Mouse (Mus musculus) limb, embryonic 12.5 days (tissue): ENCODE data around the gene Mast3. TPM values are rescaled to one million over a fixed set of nuclear protein-coding genes. Genes with fewer than 3 reads are reported as not detected.
"Not testable (repeated sequence)": the region's sequence is repeated elsewhere in the genome, so short reads cannot be mapped to it uniquely, and the experiment has no call there.

Source experiments
- ATAC-seq: fragments of 200-750 bp; cut with Nextera tagmentation; 2 replicates; pipeline ENCODE4 v1.8.0; 2017; ENCODE audit warnings: low read depth, moderate TSS enrichment; ENCODE audit not compliant: insufficient number of reproducible peaks, insufficient read depth, low FRiP score, low TSS enrichment
- H3K27ac ChIP-seq: fragments of 300-500 bp; sonication (generic); 2 replicates; pipeline ENCODE4 v1.5.1; 2016; ENCODE audit warnings: mild to moderate bottlenecking, moderate library complexity
- H3K27me3 ChIP-seq: fragments of 300-500 bp; sonication (generic); 2 replicates; pipeline ENCODE4 v1.6.1; 2016; ENCODE audit warnings: mild to moderate bottlenecking, moderate library complexity
- H3K36me3 ChIP-seq: fragments of 300-500 bp; sonication (generic); 2 replicates; pipeline ENCODE4 v1.6.1; 2016; ENCODE audit warnings: mild to moderate bottlenecking, moderate library complexity
- H3K4me1 ChIP-seq: fragments of 300-500 bp; sonication (generic); replicated peaks from 2 replicates; pipeline ENCODE4 v1.6.1; 2016
- H3K4me2 ChIP-seq: fragments of 300-500 bp; sonication (generic); 2 replicates; pipeline ENCODE4 v1.6.1; 2016; ENCODE audit warnings: mild to moderate bottlenecking, moderate library complexity
- H3K4me3 ChIP-seq: fragments of 300-500 bp; sonication (generic); replicated peaks from 2 replicates; pipeline ENCODE4 v1.5.1; 2016; ENCODE audit warnings: mild to moderate bottlenecking
- H3K9ac ChIP-seq: fragments of 300-500 bp; sonication (generic); replicated peaks from 2 replicates; pipeline ENCODE4 v1.6.1; 2016; ENCODE audit warnings: mild to moderate bottlenecking, moderate library complexity
- H3K9me3 ChIP-seq: fragments of 300-500 bp; sonication (generic); 2 replicates; pipeline ENCODE4 v1.6.1; 2016; ENCODE audit warnings: mild to moderate bottlenecking, moderate library complexity
- WGBS: fragments of 180-500 bp; shearing (Covaris S2); methylation state at CpG from one replicate; pipeline ENCODE4 v1.1.7; 2016; 5-methylcytosine and 5-hydroxymethylcytosine counted together
- polyA plus RNA-seq: library from polyadenylated mRNA; unstranded; fragments of >200 nt; fragmentation: Nextera tagmentation; extraction: Ambion mirVana; gene quantifications from 2 replicates; pipeline ENCODE4 v1.2.1, GENCODE M21; 2016

Mast3 gene
- polyA plus RNA-seq, 1 experiment from 2014 or later = 13.2 TPM

GRCm38 (mm10) chr8:70833018-70833482 lies 28.2 kb upstream of the Mast3 start:
- WGBS = 47% methylated on average over 9 of the region's 9 CpGs
- no peak for ATAC-seq
- Histone ChIP-seq H3K9me3 (no peaks in the 10 kb centered on the region), H3K4me1 (peaks cover 11% of the 10 kb centered on the region), H3K36me3 (peaks cover 11% of the 10 kb centered on the region), H3K9ac (no peak overlapping the region), H3K4me2 (no peak overlapping the region), H3K27ac (no peak overlapping the region), H3K27me3 (no peaks in the 10 kb centered on the region), H3K4me3 (no peak overlapping the region)

- ATAC-seq = no peak
- Histone ChIP-seq H3K4me3 (no peak overlapping the region), H3K4me2 (no peak overlapping the region), H3K9me3 (no peaks in the 10 kb centered on the region), H3K9ac (no peak overlapping the region), H3K36me3 (peaks cover 11% of the 10 kb centered on the region), H3K27me3 (no peaks in the 10 kb centered on the region), H3K27ac (no peak overlapping the region), H3K4me1 (peaks cover 11% of the 10 kb centered on the region)
- 79% methylated on average over 11 of the region's 11 CpGs for WGBS
Observed at GRCm38 (mm10) chr8:70832371-70832770, 27.5 kb upstream of the Mast3 start.

GRCm38 (mm10) chr8:70831517-70831916 lies 26.7 kb upstream of the Mast3 start:
- no peak overlapping the region for H3K27ac ChIP-seq
- no peak overlapping the region for H3K4me3 ChIP-seq
- peaks cover 11% of the 10 kb centered on the region for H3K36me3 ChIP-seq
- H3K9ac ChIP-seq = no peak overlapping the region
- peaks cover 11% of the 10 kb centered on the region for H3K4me1 ChIP-seq
- WGBS = 88% methylated on average over 8 of the region's 8 CpGs
- peaks cover 5% of the 10 kb centered on the region; the same call in 1 of the 2 replicates for H3K9me3 ChIP-seq
- H3K27me3 ChIP-seq = no peaks in the 10 kb centered on the region
- H3K4me2 ChIP-seq = no peak overlapping the region
- ATAC-seq = no peak

- Histone ChIP-seq H3K4me2 (no peak overlapping the region), H3K9ac (no peak overlapping the region), H3K4me1 (no peaks in the 10 kb centered on the region), H3K27me3 (no peaks in the 10 kb centered on the region), H3K36me3 (no peaks in the 10 kb centered on the region), H3K9me3 (peaks cover 5% of the 10 kb centered on the region; the same call in 1 of the 2 replicates), H3K4me3 (no peak overlapping the region), H3K27ac (no peak overlapping the region)
- 91% methylated on average over 1 of the region's 1 CpGs for WGBS
- ATAC-seq = no peak
Observed at GRCm38 (mm10) chr8:70827796-70828195, 22.9 kb upstream of the Mast3 start.

- no peaks in the 10 kb centered on the region for H3K36me3 ChIP-seq
- H3K27ac ChIP-seq = no peak overlapping the region
- no peaks in the 10 kb centered on the region for H3K27me3 ChIP-seq
- no peaks in the 10 kb centered on the region for H3K4me1 ChIP-seq
- H3K4me3 ChIP-seq = no peak overlapping the region
- no peak overlapping the region for H3K9ac ChIP-seq
- ATAC-seq = no peak
- peaks cover 5% of the 10 kb centered on the region; the same call in 1 of the 2 replicates for H3K9me3 ChIP-seq
- no peak overlapping the region for H3K4me2 ChIP-seq
- 96% methylated on average over 2 of the region's 2 CpGs for WGBS
Observed at GRCm38 (mm10) chr8:70827010-70827409, 22.2 kb upstream of the Mast3 start.

GRCm38 (mm10) chr8:70825816-70826215 lies 21.0 kb upstream of the Mast3 start:
- Histone ChIP-seq H3K4me1 (0 out of 2 replicates have a peak, but pooled peaks cover 2% of the 10 kb centered on the region), H3K4me3 (no peak overlapping the region), H3K4me2 (no peak overlapping the region), H3K27ac (no peak overlapping the region), H3K27me3 (peaks cover 6% of the 10 kb centered on the region; the same call in 1 of the 2 replicates), H3K36me3 (no peaks in the 10 kb centered on the region), H3K9ac (no peak overlapping the region), H3K9me3 (peaks cover 5% of the 10 kb centered on the region; the same call in 1 of the 2 replicates)
- WGBS = 84% methylated on average over 8 of the region's 8 CpGs
- no peak for ATAC-seq

GRCm38 (mm10) chr8:70823802-70824201 lies 18.9 kb upstream of the Mast3 start:
- H3K27ac ChIP-seq = no peak overlapping the region
- H3K36me3 ChIP-seq = no peaks in the 10 kb centered on the region
- H3K4me2 ChIP-seq = no peak overlapping the region
- peaks cover 7% of the 10 kb centered on the region; the same call in 1 of the 2 replicates for H3K4me1 ChIP-seq
- H3K9ac ChIP-seq = 0 out of 2 replicates have a peak overlapping the region, but pooled peaks have one; percentile 12
- H3K4me3 ChIP-seq = no peak overlapping the region
- WGBS = 85% methylated on average over 7 of the region's 7 CpGs
- peaks cover 13% of the 10 kb centered on the region; the same call in 1 of the 2 replicates for H3K9me3 ChIP-seq
- H3K27me3 ChIP-seq = peaks cover 26% of the 10 kb centered on the region
- ATAC-seq = no peak

GRCm38 (mm10) chr8:70822594-70822993 lies 17.7 kb upstream of the Mast3 start:
- Histone ChIP-seq H3K9me3 (peaks cover 17% of the 10 kb centered on the region; the same call in 1 of the 2 replicates), H3K27me3 (peaks cover 31% of the 10 kb centered on the region)
- H3K4me3 ChIP-seq, H3K4me2 ChIP-seq, H3K36me3 ChIP-seq, H3K27ac ChIP-seq, H3K9ac ChIP-seq, ATAC-seq, H3K4me1 ChIP-seq: not testable (repeated sequence)
- WGBS = 88% methylated on average over 3 of the region's 3 CpGs

GRCm38 (mm10) chr8:70821992-70822391 lies 17.1 kb upstream of the Mast3 start:
- H3K9me3 ChIP-seq = peaks cover 16% of the 10 kb centered on the region; the same call in 1 of the 2 replicates
- H3K4me3 ChIP-seq = no peak overlapping the region
- no peaks in the 10 kb centered on the region for H3K36me3 ChIP-seq
- ATAC-seq = no peak
- peaks cover 37% of the 10 kb centered on the region for H3K27me3 ChIP-seq
- no peak overlapping the region for H3K9ac ChIP-seq
- H3K27ac ChIP-seq = no peak overlapping the region
- H3K4me1 ChIP-seq = peaks cover 10% of the 10 kb centered on the region; the same call in 1 of the 2 replicates
- 45% methylated on average over 11 of the region's 11 CpGs for WGBS
- H3K4me2 ChIP-seq = no peak overlapping the region

- Histone ChIP-seq H3K27ac (no peak overlapping the region), H3K4me1 (peaks cover 15% of the 10 kb centered on the region; the same call in 1 of the 2 replicates), H3K4me3 (no peak overlapping the region), H3K9ac (no peak overlapping the region), H3K36me3 (no peaks in the 10 kb centered on the region), H3K27me3 (peaks cover 42% of the 10 kb centered on the region), H3K4me2 (no peak overlapping the region), H3K9me3 (peaks cover 12% of the 10 kb centered on the region; the same call in 1 of the 2 replicates)
- 0 out of 2 replicates have a peak, but pooled peaks have one; percentile 38 for ATAC-seq
- 17% methylated on average over 30 of the region's 30 CpGs for WGBS
Observed at GRCm38 (mm10) chr8:70821399-70821962, 16.6 kb upstream of the Mast3 start.

GRCm38 (mm10) chr8:70820101-70820935 lies 15.5 kb upstream of the Mast3 start:
- ATAC-seq = peak; percentile 49
- H3K9me3 ChIP-seq = peaks cover 12% of the 10 kb centered on the region; the same call in 1 of the 2 replicates
- no peaks in the 10 kb centered on the region for H3K36me3 ChIP-seq
- H3K27ac ChIP-seq = no peak overlapping the region
- peaks cover 54% of the 10 kb centered on the region for H3K27me3 ChIP-seq
- H3K9ac ChIP-seq = no peak overlapping the region
- H3K4me1 ChIP-seq = peaks cover 16% of the 10 kb centered on the region; the same call in 1 of the 2 replicates
- WGBS = 5% methylated on average over 31 of the region's 31 CpGs
- 0 out of 2 replicates have a peak overlapping the region, but pooled peaks have one; percentile 3 for H3K4me3 ChIP-seq
- H3K4me2 ChIP-seq = peak overlapping the region; percentile 31
